Mouse (Mus musculus) heart, postnatal 14 days (tissue): ENCODE results near the gene Foxp1. TPM values are rescaled to one million over a fixed set of nuclear protein-coding genes. Genes with fewer than 3 reads are reported as not detected.

ENCODE experiments used
- DNase-seq, 2 experiments: peaks; one replicate each; pipeline ENCODE4 v3.0.0; 2021 to 2022
- intact Hi-C: fragments of 180-260 bp; cut with DNase I; formaldehyde crosslinking; loops from one replicate; pipeline ENCODE4 v1.15.1; 2025
- total RNA-seq, 2 experiments: library from RNA; stranded (reverse); gene quantifications; 2 replicates each; pipeline ENCODE4 v1.2.3; 2021

Foxp1 gene
- total RNA-seq, 2 experiments from 2014 or later = 38.5 to 53.2 TPM

DNA sequence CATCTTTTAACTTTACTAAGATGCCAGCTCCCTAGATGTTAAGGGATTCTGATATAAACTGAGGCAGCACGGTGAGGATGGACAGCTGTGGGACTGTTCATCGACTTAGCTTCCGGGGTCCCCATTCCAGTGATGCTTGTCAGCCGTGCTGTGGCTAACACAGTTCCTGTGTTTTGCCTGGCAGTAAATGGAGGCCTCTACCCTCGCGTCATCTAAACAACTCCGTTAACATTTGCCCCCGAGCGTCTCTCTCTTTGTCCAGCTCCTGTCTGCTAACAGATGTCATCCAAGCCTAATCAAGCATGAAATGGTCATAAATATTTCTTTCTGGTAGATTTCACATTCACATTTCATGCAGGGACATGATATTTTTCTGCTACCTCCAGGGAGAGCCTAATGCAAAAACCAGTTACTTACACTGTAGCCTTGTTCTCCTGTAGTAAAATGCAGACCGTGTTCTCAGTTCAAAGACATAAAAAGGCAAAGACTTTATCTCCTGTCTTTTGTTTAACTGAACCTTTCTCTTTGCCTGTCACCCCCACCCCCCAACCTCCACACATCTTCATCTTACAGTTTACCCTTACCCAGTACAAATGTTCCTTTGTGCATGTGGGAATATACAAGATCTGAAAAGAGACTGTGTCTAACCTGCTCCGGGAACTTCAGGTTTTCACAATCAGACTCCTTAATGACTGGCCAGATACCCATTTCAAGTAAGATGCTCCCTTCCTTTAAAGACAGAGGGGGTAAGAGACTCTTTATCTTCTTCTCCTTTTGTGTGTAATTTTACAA lies 386.4 kb downstream of the Foxp1 start:
- intact Hi-C loops = no loop called here
- no peak for DNase-seq

DNA sequence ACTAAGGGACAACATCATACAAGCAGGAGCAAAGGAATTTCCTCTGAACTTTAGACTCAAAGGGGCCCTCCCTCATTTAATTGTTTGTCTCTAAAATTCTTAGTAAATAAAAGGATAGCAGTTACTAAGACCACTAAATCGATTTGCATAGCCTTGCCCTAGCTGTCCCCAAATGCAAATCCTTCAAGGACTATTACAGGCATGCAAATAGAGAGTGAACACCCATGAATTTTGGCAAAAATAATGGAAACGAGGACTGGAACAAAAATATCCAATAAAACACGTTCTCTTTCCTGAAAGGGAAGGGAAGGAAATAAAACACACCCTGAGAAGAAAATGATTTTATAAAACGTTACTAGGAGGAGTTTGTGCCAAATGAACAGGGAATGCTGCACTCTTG lies 390.7 kb downstream of the Foxp1 start:
- intact Hi-C loops = no loop called here
- DNase-seq = no peak

DNA sequence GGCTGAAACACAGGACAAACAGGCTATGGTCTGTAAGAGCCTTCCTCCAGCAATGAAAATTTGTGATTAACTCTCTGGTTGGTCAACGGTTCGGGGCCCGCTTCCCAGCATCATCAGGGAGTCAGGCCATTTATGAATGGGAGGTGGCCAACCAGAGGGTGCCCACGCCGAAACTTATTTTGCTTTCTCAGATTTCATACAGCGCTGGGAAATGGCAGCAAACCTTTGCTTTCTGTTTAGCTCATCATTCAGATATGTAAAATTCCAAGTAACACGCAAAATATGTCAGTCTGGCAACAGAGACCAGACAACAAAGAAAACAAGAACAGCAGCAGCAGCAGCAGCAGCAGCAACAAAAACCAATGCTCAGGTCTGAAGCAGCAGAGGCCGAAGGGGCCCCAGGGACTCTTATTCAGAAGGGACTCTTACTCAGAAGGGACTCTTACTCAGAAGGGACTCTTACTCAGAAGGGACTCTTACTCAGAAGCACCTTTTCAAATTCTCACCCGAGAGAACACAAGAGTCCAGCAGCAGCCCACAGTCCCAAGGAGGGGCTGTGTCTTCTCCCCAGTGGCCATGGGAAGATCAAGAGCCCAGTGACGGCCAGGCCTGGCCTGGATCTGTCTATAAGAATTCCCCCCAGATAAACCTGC lies 391.6 kb downstream of the Foxp1 start:
- intact Hi-C loops = no loop called here

DNA sequence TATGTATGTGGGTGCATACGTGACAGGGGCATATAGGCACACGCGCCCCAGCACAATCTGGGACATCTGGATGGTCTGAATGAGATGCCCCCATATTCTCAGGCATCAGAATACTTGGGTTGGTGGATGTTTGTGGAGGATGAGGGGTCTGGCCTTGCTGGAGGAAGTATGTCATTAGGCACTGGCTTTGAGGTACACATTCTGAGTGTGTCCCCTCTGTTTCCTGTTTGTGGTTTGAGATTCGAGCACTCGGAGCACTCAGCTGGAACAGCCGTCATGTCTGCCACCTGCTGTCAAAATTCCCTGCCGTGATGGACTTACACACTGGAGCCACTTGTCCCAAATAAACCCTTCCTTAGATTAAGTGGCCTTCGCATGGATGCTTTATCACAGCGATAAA lies 395.8 kb downstream of the Foxp1 start:
- no peak for DNase-seq
- intact Hi-C loops = no loop called here

More for the DNA sequence above, 391.6 kb downstream of the Foxp1 start:
- DNase-seq = no peak

DNA sequence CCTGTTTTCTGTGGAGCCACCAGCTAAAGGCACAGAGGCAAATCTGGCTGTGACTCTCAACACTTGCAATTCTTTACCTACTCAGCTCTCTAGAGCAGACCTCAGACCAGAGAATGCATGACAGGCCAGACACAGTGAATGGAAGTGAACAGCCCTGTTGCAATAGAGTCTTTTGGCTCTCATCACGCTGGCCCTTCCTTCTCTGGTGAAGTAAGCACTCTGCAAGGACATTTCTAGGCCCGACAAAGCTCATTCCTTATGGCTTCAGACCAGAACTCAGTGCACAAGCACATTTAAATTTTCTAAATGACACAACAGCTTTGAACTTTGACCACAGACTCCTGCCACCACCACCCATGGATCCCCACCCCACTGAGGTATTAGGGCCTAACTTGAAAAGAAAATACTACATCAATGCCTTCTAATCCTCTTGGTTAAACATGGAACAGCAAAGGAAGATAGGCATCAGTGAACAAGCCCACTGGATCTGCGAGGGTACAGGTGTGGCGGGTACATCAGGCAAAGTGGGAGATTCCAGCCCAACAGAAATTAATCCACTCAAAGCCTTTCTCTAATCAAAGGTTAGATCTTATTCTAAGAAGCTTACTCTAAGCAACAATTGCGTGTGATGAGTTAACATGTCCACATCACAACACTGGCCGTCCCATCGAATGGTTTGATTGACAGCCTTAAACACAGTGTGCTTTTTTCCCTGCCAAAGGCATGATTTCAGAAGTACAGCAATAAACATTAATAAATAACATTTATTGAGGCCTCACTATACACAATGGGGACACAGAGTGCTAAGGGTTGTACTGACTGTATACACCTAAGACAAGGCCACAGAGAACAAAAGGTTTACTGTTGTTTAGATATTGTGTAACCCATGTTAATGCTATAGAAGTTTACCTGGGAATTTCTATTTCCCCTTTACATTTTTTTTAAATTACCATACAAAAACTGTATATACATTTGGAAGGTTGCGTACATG lies 401.4 kb downstream of the Foxp1 start:
- intact Hi-C loops = no loop called here
- no peak for DNase-seq

DNA sequence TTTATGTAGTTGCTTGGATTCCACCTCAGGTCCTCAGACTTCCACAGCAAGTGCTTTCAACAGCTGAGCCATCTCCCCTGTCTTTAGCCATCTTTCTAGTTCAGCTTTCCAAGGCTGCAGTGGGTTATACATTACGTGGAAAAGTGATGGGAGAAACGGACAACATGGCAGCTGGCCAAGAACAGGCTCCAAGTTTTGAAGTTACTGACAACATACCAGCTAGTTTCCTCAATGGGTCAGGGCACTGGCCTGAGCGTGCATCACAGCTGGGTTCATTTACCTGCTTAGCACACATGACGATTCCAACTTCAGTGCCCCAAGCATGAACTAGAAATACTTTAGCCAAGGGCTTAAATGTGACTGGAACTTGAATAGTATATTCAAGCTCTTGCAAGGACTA lies 404.0 kb downstream of the Foxp1 start:
- no peak for DNase-seq
- intact Hi-C loops = no loop called here

DNA sequence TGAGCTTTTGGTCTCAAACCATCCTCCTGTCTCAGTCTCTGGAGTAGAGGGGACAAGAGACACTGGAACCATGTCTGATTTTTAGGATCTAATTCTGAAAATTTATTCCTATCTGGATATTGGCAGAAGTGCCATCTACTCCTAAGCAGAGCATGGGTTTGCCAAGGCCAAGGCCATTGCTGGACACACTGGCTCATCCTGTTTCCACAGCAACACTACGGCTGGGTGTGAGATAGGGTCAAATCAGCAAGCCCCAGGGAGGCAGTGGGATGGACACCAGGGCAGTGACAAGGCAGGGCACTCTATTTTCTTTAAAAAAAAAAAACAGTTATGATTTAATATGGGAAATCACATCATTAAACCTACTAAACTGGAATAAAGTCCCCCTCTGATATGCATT lies 405.1 kb downstream of the Foxp1 start:
- no peak for DNase-seq
- intact Hi-C loops = no loop called here

DNA sequence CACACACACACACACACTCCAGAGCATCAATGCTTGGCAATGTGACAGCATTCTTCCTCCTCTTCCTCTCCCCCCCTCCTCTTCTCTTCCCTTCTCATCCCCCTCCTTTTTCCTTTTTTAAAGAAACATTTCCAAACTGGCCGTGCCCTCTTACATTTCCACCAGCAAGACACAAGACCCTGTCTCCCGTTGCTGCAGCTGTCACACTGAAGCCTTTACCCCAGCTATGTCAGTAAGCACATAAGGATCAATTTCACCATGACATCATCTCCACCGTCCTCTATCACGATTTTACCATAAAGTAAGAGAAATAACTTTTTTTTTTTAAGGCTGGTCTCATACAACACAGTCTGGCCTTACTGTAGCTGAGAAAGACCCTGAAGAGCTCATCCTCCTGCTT lies 410.7 kb downstream of the Foxp1 start:
- DNase-seq = no peak
- intact Hi-C loops = no loop called here

DNA sequence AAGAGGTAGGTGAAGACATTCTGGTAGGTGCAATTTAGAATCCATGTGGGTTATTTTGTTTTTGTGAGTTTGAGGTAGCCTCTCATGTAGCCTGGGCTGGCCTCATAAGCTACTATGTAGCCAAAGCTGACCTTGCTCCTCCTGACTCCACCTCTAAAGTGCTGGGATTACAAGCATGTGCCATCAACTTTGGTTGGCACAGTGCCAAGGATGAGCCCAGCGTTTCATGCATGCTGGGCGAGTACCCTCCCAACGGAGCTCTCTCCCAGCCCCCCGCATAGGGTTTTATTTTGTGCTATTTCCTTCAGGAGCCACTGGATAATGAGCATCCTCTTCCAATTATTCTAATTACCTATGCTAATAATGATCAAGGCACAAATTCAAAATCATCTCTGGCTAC lies 414.1 kb downstream of the Foxp1 start:
- intact Hi-C loops = no loop called here

DNA sequence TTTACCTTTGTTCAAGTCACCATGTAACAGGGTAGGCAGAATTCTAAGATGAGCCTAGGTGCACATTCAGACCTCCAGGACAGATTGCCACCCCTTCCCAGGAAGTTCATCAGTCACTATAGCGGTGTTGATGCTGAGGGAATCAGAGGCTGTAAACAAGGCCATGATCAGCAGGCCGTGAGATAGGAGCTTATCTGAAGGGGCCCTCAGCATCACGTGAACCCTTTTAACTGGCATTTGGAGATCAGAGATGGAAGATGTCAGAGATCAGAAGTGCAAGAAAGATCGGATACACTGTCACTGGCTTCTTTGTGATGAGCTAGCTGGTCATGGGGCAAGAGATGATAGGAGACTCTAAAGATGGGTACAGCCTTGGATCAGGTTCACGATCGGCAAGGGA lies 414.8 kb downstream of the Foxp1 start:
- intact Hi-C loops = no loop called here
- no peak for DNase-seq

More for the DNA sequence above, 414.1 kb downstream of the Foxp1 start:
- no peak for DNase-seq

DNA sequence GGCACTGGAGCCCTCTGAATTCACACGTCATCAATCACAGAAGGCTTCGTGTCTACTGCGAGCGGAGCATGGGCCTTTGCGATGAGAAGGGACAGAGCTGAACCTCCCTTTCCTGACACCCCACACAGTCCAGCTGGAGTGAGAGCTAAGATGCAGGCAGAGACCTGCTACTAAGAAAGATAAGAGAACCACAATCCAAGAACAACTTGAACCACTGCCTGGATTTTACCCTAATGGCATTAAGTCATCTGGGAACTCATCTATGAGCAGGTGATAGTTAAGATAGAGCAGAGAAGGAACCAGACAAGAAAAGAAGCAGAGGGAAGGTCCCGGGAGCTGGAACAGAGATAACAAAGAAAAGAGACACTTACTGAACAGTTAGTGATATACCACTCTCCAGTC lies 415.4 kb downstream of the Foxp1 start:
- DNase-seq = no peak
- intact Hi-C loops = no loop called here

DNA sequence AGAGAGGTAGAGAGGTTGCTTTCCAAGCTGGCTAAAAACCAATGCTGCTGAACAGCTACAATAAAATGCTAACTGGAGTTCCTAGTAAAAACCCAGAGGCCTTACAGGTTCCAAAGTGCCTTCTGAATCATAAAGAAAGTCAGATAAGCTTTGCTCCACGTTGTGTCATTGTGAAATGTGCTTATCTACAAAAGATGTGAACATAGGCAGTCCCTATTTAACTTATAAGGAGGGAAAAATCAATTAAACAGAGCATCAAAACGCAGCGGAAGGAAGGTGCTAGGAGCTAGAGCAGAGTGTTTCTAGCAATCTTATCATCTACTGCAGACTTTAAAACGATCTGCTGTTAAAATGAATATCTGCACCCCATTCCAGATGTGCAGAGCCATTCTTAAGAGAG lies 416.5 kb downstream of the Foxp1 start:
- no peak for DNase-seq
- intact Hi-C loops = no loop called here

DNA sequence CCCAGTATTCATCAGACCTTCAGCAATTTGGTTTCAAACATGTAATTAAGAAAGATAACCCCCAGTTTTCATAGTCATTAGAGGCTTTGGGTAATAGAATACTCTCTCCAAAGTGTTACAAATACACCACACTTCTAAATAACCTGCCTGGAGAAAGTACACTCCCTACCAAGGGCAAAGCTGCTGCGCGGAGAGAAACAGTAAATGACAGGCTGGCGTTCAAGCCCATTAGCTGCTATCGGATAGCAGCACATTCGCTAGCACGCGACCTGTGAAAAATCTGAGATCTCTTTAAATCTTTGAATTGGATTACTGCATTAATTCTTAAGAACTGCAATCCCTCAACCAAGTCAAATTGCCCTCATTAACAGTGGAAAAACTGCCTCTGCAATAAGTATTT lies 418.1 kb downstream of the Foxp1 start:
- intact Hi-C loops = no loop called here
- no peak for DNase-seq

DNA sequence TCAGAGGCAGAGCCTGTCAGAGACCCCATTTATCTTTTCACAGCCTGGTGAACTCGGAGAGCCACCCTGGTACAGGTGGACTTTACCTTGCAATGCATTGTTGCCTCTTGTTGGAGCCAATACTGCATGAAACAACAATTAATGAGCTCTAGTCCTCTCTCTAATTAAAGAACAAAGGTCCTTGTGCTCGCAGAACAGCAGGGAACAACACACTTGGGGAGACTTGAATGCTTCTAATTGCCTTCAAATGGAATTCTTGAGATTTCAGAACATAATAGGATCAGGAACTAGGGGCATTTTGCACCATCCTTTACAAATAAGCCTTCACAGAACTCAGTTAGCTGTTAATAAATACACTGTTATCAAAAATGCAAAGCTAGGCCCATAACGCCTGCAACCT lies 418.6 kb downstream of the Foxp1 start:
- intact Hi-C loops = no loop called here
- DNase-seq = no peak

DNA sequence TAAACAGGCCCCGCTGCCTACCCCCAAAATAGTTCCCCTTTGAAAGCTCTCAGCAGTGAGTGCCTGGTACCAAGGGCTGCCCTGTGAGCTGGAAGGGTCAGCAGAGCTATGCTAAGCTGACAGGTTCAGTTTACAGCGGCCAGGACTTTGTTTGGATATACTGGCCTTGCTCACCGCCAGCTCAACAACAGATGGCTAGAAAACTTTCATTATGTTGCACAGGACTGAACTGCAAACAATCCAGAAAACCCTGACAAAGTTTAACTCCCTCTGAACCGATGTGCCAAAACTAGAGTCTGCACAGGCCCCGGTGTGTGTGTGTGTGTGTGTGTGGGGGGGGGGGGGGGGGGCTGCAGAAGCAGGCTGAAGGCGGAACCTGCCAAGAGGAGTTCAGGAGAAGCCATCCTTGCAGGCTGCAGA lies 421.0 kb downstream of the Foxp1 start:
- no peak for DNase-seq
- intact Hi-C loops = no loop called here

DNA sequence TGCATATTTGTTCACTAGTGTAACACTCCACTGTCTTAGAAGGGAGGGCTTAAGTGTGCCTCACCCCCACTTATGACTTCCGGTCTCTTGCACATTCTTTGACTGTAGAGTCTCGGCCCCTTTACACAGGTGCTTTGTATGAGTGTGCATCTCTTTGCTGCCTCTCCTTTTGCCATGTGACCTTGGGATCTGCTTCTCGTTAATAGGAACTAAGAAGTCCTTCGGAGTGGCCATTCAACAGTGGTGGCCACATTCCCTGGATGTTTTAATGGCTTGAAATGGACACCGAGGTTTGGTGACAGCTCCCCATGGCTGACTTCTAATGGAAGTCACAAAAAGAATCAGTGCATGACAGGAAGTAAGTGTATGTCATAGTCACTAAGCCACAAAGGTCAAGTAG lies 422.2 kb downstream of the Foxp1 start:
- intact Hi-C loops = no loop called here
- no peak for DNase-seq

DNA sequence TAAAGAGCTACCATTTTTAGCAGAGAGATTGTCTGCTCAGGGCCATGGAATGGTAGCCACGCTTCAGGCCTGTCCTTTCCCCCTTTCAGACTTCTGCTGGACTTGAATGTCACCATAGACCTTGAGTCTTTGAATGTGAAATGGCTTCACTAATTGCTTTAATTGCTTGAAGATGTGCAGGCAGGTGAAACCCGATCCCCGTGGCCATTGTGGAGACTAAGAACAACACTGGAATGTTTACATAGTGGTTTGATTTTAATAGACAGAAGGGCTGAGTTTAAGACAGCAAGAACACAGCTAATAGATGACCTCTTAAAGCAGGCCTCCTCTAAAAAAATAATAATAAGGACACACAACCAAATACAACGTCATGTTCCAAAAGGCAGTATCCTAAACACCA lies 422.7 kb downstream of the Foxp1 start:
- intact Hi-C loops = loop anchor here (5.0 kb wide), 2 partner anchors 72 to 98 kb away; no protein-coding TSS in a partner anchor

DNA sequence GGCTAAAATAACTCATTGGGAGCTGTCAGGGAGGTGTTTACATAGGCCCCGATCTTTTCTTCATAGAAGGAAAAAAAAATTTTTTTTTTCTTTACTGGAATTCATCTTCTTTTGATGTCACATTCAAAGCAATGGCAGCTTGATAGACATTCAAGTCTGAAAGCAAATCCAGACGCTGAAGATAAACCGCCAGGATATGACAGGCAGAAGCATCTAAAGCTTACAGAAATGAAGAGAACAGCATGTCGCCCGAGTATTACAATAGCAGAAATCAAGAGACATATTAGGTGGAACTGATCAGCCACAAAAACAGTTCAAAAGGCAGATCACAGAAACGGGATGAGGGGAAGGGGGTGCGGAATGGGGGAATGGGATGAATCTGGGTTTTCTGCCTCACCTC lies 425.3 kb downstream of the Foxp1 start:
- no peak for DNase-seq
- intact Hi-C loops = loop anchor here (5.0 kb wide), 2 partner anchors 70 to 100 kb away; no protein-coding TSS in a partner anchor

More for the DNA sequence above, 422.7 kb downstream of the Foxp1 start:
- no peak for DNase-seq

DNA sequence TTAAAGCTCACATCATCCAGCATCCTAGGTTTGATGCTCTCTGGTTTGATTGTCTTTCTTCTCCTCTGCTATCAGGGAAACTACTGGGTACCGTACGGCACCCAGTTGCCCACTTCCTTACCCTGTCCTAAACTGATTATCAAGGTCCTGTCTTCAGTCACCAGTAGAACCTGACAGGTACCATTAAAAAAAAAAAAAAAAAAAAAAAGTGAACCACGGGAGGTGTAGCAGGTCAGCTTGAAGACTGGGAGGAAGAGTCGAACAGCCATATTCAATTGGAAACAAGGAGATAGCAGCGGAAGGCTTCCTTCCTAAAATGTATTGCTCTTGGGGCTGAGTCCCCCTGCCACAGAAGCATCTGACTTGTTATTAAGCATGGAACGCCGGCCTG lies 425.8 kb downstream of the Foxp1 start:
- no peak for DNase-seq
- intact Hi-C loops = loop anchor here (5.0 kb wide), 2 partner anchors 69 to 101 kb away; no protein-coding TSS in a partner anchor

DNA sequence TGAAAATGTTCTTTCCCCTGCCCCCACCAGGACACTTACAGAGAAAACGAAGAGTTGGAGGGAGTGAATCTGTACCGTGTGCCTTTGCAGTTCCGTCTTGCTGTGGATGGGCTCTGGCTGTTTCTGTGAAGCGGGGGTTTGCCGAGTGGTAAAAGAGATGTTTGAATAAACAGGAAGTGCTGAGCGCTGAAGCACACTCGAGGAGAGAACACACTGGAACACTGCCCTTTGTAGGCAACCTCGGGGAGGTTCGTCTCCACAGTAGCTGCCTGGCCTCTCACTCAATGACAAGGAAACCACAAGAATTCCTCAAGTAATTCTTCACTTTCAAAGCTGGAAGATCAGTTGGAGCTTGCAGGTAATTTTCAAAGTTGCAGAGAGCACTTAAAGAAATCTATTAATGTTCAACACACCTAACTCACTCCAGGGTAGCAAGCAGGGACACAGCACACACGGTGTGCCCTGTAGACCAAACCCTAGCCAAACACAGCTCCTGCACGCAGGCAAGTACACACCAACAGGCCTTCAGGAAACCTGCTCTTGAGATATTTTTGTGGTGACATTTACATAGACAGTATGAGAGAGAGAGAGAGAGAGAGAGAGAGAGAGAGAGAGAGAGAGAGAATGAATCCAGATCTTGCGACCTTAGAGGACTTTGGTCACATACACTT lies 426.3 kb downstream of the Foxp1 start:
- DNase-seq = peak; percentile 46 to 59
- intact Hi-C loops = loop anchor here (5.0 kb wide), 2 partner anchors 69 to 101 kb away; no protein-coding TSS in a partner anchor
